Mouse (Mus musculus) MEL-GATA-1-ER (cell line): Measurements from ENCODE around the gene Fndc3b.

Source experiments
- DNase-seq: peaks from one replicate; pipeline ENCODE4 v3.0.0-alpha.2; 2012; ENCODE audit warnings: low read depth; ENCODE audit errors: extremely low read depth

Fndc3b gene

GRCm38 (mm10) chr3:27557100-27558004 lies 153.8 kb downstream of the Fndc3b start:
- no peak for DNase-seq

GRCm38 (mm10) chr3:27555401-27555940 lies 155.6 kb downstream of the Fndc3b start:
- DNase-seq = no peak

- no peak for DNase-seq
Measured at GRCm38 (mm10) chr3:27554325-27554724, 156.8 kb downstream of the Fndc3b start.

GRCm38 (mm10) chr3:27553781-27554180 lies 157.3 kb downstream of the Fndc3b start:
- no peak for DNase-seq

GRCm38 (mm10) chr3:27551005-27551404 lies 160.1 kb downstream of the Fndc3b start:
- DNase-seq = no peak

GRCm38 (mm10) chr3:27550409-27550808 lies 160.7 kb downstream of the Fndc3b start:
- DNase-seq = no peak

- DNase-seq = no peak
Measured at GRCm38 (mm10) chr3:27545651-27546050, 165.5 kb downstream of the Fndc3b start.

GRCm38 (mm10) chr3:27544061-27544460 lies 167.0 kb downstream of the Fndc3b start:
- no peak for DNase-seq

- DNase-seq = no peak
Measured at GRCm38 (mm10) chr3:27541841-27542240, 169.3 kb downstream of the Fndc3b start.

GRCm38 (mm10) chr3:27541181-27541580 lies 169.9 kb downstream of the Fndc3b start:
- no peak for DNase-seq

- DNase-seq = no peak
Measured at GRCm38 (mm10) chr3:27534208-27534607, 176.9 kb downstream of the Fndc3b start.

- no peak for DNase-seq
Measured at GRCm38 (mm10) chr3:27533721-27534120, 177.4 kb downstream of the Fndc3b start.

GRCm38 (mm10) chr3:27531993-27532392 lies 179.1 kb downstream of the Fndc3b start:
- DNase-seq = no peak

GRCm38 (mm10) chr3:27530370-27530769 lies 180.7 kb downstream of the Fndc3b start:
- no peak for DNase-seq

GRCm38 (mm10) chr3:27529221-27530051 lies 181.7 kb downstream of the Fndc3b start:
- no peak for DNase-seq

GRCm38 (mm10) chr3:27526991-27527390 lies 184.1 kb downstream of the Fndc3b start:
- no peak for DNase-seq

- no peak for DNase-seq
Measured at GRCm38 (mm10) chr3:27523176-27523936, 187.8 kb downstream of the Fndc3b start.

GRCm38 (mm10) chr3:27520391-27520790 lies 190.7 kb downstream of the Fndc3b start:
- DNase-seq = no peak

- DNase-seq = no peak
Measured at GRCm38 (mm10) chr3:27519481-27519880, 191.6 kb downstream of the Fndc3b start.

GRCm38 (mm10) chr3:27518935-27519334 lies 192.2 kb downstream of the Fndc3b start:
- DNase-seq = no peak

GRCm38 (mm10) chr3:27516536-27516935 lies 194.6 kb downstream of the Fndc3b start:
- DNase-seq = no peak
